Mouse (Mus musculus): ENCODE measurements around the gene Itga3.
"Not testable (repeated sequence)": the region's sequence is repeated elsewhere in the genome, so short reads cannot be mapped to it uniquely, and the experiment has no call there.

Itga3 gene

GRCm38 (mm10) chr11:95032945-95033344, 43.7 kb downstream of the Itga3 start:
- no peak for DNase-seq (ENCODE audit: low read depth, low spot score)

- DNase-seq (ENCODE audit: low read depth, low spot score) = no peak
Observed at GRCm38 (mm10) chr11:95027850-95028470, 48.6 kb downstream of the Itga3 start.

DNA sequence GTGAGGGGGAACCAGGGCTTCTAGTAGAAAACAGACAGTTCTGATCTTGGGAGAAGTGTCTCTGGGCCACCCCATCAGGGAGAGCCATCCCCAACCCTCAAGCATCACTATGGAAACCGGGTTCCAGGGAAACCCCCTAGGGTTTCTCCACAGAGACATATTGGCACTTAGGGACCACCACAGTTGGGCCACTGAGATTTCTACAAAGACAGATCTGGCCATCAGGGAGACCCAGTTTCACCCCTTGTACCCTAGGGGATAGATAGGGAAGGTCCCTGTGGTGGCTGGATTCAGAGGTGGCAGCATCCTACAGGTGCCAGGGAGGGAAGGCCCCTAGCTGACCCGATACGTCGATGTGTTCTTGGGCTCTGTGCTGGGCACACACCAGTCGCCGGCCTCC, 49.8 kb downstream of the Itga3 start:
- no peak for DNase-seq (ENCODE audit: low read depth, low spot score)

- DNase-seq (ENCODE audit: low read depth, low spot score) = no peak
Observed at GRCm38 (mm10) chr11:95026090-95026542, 50.5 kb downstream of the Itga3 start.

DNA sequence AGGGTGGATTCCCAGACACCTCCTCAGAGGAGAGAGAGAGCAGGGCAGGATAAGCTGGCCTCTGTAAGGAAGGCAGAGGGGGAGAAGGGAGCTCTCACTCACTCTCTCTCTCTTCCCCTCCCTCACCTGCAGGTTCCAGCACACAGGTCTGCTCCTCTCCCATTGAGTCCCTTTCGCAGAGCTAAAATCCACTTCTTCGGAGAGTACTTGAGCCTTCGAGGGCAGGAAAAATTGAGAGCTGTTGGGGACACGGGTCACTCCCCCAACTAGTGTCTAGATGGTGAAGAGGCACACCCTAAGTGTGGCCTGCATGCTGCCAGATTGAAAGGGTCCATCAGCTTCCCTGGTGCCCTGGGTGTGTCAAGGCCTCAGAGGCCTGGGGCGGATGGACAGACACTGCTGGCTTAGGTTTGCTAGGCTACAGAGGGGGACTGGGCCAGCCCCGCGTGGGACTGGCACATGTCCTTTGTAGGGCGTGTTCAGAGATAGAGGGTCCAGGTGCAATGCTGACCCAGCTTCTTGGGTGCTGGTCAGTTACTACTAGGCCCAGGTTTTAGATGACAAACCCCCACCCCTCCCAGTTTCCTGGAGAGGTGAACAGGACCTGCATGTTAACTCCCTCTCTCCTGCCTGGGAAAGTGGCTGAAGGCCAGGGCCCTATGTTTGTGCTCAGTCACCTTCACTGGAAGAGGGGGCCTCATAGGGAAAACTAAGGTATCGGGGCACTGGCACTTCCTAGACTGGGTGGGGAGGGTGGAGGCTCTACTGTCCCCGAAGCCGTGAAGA, 51.2 kb downstream of the Itga3 start:
- no peak for DNase-seq (ENCODE audit: low read depth, low spot score)

GRCm38 (mm10) chr11:95024439-95025184, 52.0 kb downstream of the Itga3 start:
- no peak for DNase-seq (ENCODE audit: low read depth, low spot score)

GRCm38 (mm10) chr11:95023481-95023880, 53.1 kb downstream of the Itga3 start:
- DNase-seq (ENCODE audit: low read depth, low spot score) = no peak

DNA sequence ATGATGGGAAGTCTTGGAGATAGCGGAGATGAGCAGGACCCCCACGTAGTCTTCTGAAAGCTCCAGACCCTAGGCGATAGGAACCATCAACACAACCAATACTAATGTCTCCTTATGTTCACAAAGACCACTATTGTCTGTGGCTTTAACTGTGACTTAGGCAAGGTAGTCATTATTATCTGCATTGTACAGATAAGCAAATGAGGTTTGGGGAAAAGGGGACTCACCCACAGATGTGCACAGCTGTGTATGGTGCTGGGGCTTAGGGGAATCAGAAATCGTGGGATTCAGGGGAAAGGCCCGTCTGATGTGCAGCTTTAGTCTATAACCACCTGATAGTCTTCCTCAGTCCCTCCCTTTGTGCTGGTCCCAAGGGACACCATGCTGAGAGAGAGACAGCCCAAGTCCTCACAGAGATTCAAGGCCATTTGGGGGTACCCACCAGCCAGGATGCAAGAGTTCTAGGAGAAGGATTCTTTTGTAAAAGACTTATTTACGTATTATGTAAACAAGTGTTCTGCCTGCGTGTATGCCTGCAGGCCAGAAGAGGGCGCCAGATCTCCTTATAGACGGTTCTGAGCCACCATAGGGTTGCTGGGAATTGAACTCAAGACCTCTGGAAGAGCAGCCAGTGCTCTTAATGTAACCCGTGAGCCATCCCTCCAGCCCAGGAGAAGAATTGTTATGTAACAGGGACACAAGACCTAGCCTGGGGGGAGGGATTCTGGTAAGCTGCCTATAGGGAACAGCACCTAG, 54.2 kb downstream of the Itga3 start:
- DNase-seq (ENCODE audit: low read depth, low spot score) = no peak

DNA sequence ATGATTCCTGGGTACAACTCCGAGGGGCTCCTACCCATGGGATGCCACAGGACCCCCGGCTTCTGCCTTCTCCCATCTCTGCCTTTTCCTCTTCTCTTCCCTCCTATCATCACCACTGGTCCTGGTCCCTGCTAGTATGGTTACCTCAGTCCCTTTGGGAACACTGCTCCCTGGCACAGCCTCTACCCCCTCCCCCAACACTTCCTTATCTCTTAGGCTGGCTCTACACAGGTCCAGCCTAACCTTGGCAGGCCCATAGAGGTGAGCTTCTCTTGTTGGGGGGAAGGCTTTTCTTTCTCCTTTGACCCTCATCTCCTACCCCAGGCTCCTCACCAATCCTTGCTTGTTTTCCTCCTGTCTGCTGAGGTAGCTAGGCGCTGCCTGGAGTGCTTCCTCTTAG, 61.1 kb downstream of the Itga3 start:
- DNase-seq (ENCODE audit: low read depth, low spot score) = no peak

DNA sequence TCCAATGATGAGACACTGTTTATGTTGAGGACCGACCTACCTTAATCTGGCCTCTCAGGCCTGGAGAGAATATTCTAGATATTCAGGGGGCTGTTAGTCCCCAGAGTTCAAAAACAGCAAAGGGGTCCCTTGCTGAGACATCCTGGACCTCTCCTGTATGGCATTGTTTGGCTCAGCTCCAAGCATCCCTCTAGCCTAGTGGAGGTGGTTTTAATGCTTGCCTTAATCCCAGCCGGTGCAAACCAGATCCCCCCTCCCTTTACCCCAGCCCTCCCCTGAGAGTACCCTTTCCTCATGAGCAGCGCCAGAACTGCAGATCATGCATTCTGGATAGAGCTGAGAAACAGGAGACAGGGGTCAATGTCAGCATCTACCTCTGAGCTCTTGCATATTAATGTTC, 64.1 kb downstream of the Itga3 start:
- no peak for DNase-seq (ENCODE audit: low read depth, low spot score)

GRCm38 (mm10) chr11:95012075-95012474, 64.5 kb downstream of the Itga3 start:
- no peak for DNase-seq (ENCODE audit: low read depth, low spot score)

- no peak for DNase-seq (ENCODE audit: low read depth, low spot score)
Observed at GRCm38 (mm10) chr11:95011416-95011815, 65.2 kb downstream of the Itga3 start.

GRCm38 (mm10) chr11:95010841-95011403, 65.7 kb downstream of the Itga3 start:
- not testable (repeated sequence) for DNase-seq (ENCODE audit: low read depth, low spot score)

DNA sequence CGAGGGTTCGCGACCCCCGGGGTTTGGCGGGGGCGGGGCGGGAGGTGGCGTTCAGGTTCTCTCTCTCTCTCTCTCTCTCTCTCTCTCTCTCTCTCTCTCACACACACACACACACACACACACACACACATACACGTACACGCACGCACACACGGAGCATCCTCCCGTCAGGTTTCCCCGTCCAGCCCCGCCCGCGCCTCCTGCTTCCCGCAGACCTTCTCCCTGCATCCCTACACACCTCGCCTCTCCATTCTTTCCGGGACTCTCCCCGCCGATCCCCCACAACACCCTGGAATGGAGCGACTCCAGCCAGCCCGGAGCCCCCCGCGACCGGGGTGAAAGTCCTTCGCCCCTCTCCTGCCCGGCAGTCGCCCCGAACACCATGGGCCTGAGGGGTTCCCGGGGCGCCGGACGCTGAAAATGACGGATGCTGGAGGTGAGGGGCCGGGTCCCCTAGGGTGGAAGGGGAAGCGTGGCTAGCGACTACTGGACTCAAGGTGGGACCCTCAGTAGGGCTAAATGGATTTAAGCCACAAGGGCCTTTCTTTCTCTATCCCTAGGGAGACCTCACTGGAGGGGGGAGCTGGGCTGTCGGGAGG, 66.4 kb downstream of the Itga3 start:
- DNase-seq (ENCODE audit: low read depth, low spot score) = no peak

GRCm38 (mm10) chr11:95009629-95010014, 67.0 kb downstream of the Itga3 start, which contains the start of gene Samd14:
Gene Samd14, plus strand, starts transcription at chr11:95009879.
- no peak for DNase-seq (ENCODE audit: low read depth, low spot score)

DNA sequence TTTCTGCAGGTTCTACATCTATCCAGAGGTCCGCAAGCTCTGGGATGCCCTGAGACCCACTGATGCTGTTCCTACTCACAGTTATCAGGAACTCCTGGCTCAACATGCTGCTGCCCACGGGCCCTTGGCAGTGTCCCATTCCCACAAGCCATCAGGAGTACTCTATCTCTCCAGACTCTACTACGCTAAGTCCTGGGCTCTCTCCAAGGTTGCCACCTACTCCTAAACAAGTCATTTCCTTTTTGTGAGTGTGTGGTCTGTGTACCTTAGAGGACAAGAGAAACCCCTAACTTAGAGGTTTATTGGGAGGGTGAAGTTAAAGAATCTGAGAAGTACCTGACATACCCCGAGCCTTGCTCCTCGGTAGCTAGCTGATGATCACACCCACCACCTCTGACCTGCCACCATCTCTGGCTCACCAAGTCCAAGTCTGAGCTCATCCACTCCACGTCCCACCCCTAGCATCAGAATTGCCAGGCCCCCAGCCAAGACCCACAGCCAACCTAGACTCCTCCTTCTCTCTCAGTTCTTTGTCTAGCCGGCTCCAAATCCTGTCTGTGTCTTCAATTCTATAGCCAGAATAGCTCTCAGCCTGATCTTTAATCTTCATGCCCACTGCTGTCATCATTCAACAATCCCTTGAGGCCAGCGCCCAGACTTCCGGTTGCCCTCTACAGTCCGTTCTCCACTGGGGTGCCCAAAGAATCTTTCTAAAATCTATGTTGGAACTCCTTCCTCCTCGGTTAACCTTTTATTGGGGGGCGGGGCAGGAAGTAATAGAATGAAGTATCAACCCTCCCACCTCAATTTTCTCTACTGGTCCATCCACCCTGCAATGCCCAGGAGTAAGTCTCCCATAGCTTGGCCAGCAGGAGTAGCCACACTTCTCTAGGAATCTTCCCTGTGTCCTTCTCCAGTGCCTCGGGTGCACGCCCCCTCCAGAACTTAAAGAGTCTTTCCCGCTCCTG, 67.7 kb downstream of the Itga3 start:
- no peak for DNase-seq (ENCODE audit: low read depth, low spot score)

- DNase-seq (ENCODE audit: low read depth, low spot score) = no peak
Observed at GRCm38 (mm10) chr11:95007418-95007817, 69.2 kb downstream of the Itga3 start.

- no peak for DNase-seq (ENCODE audit: low read depth, low spot score)
Observed at GRCm38 (mm10) chr11:95006525-95007219, 69.9 kb downstream of the Itga3 start.

GRCm38 (mm10) chr11:95006038-95006437, 70.6 kb downstream of the Itga3 start:
- DNase-seq (ENCODE audit: low read depth, low spot score) = no peak

All from WW6 (cell line).